Mouse (Mus musculus): Measurements from ENCODE around the gene Itgav. TPM values are rescaled to one million over a fixed set of nuclear protein-coding genes. Genes with fewer than 3 reads are reported as not detected.

The Itgav gene
- polyA plus RNA-seq, 1 experiment from 2014 or later, result 24.5 TPM

- Histone ChIP-seq H3K9me3 (replicated peaks) (no peaks in the 10 kb centered on the region), H3K4me3 (no peak overlapping the region), H3K4me1 (no peaks in the 10 kb centered on the region), H3K4me2 (no peak overlapping the region), H3K27me3 (replicated peaks) (no peaks in the 10 kb centered on the region), H3K27ac (no peak overlapping the region), H3K9ac (no peak overlapping the region), H3K36me3 (no peaks in the 10 kb centered on the region)
- ATAC-seq, result no peak
- WGBS (ENCODE audit: insufficient replicate concordance), result 80% methylated on average over 3 of the region's 3 CpGs
These were observed 124.3 kb downstream of the Itgav start for GRCm38 (mm10) chr2:83848495-83848894.

- Histone ChIP-seq H3K36me3 (no peaks in the 10 kb centered on the region), H3K9me3 (replicated peaks) (no peaks in the 10 kb centered on the region), H3K4me1 (no peaks in the 10 kb centered on the region), H3K27me3 (replicated peaks) (no peaks in the 10 kb centered on the region), H3K4me2 (no peak overlapping the region), H3K4me3 (no peak overlapping the region), H3K27ac (no peak overlapping the region), H3K9ac (no peak overlapping the region)
- WGBS (ENCODE audit: insufficient replicate concordance), result 68% methylated on average over 10 of the region's 10 CpGs
- no peak for ATAC-seq
These were observed 129.2 kb downstream of the Itgav start for GRCm38 (mm10) chr2:83853423-83853822.

- no peaks in the 10 kb centered on the region for H3K9me3 ChIP-seq (replicated peaks)
- H3K4me1 ChIP-seq, result no peaks in the 10 kb centered on the region
- no peak overlapping the region for H3K4me2 ChIP-seq
- H3K4me3 ChIP-seq, result no peak overlapping the region
- no peaks in the 10 kb centered on the region for H3K27me3 ChIP-seq (replicated peaks)
- no peak for ATAC-seq
- WGBS (ENCODE audit: insufficient replicate concordance), result 36% methylated on average over 4 of the region's 4 CpGs
- no peaks in the 10 kb centered on the region for H3K36me3 ChIP-seq
- H3K27ac ChIP-seq, result no peak overlapping the region
- no peak overlapping the region for H3K9ac ChIP-seq
These were observed 132.0 kb downstream of the Itgav start for GRCm38 (mm10) chr2:83856236-83856635.

Other genes starting within 250 kb of the Itgav start
- gene Zc3h15, start 80.0 kb upstream of the Itgav start, polyA plus RNA-seq (2016; fragmentation: Nextera tagmentation; extraction: Ambion mirVana), result 82.7 and 94.3 TPM in 2 replicates
- 0.53 and 0.57 TPM in 2 replicates for gene Fam171b, start 88.2 kb downstream of the Itgav start, polyA plus RNA-seq (2016; fragmentation: Nextera tagmentation; extraction: Ambion mirVana)
- not detected in 2 replicates for gene Zswim2, start 216.8 kb downstream of the Itgav start, polyA plus RNA-seq (2016; fragmentation: Nextera tagmentation; extraction: Ambion mirVana)
- gene Gm13698, start 231.3 kb downstream of the Itgav start, polyA plus RNA-seq (2016; fragmentation: Nextera tagmentation; extraction: Ambion mirVana), result not detected in 2 replicates
- not detected in 2 replicates for gene Gm13693, start 237.1 kb downstream of the Itgav start, polyA plus RNA-seq (2016; fragmentation: Nextera tagmentation; extraction: Ambion mirVana)
- gene Gm13695, start 242.9 kb downstream of the Itgav start, polyA plus RNA-seq (2016; fragmentation: Nextera tagmentation; extraction: Ambion mirVana), result not detected in 2 replicates
- gene Gm13696, start 248.7 kb downstream of the Itgav start, polyA plus RNA-seq (2016; fragmentation: Nextera tagmentation; extraction: Ambion mirVana), result not detected in 2 replicates

All from liver, embryonic 12.5 days (tissue).